Mouse (Mus musculus) spleen, adult 2 months (tissue): ENCODE data around the gene Phactr4.

Source experiments
- CTCF ChIP-seq: fragments of 200-500 bp; IDR thresholded peaks from 2 replicates; pipeline ENCODE4 v1.5.1; 2011; ENCODE audit warnings: mild to moderate bottlenecking, inconsistent platforms; ENCODE audit not compliant: insufficient read depth, insufficient read length, insufficient replicate concordance; ENCODE audit errors: extremely low read depth
- POLR2A ChIP-seq: fragments of 200-500 bp; IDR thresholded peaks from 2 replicates; pipeline ENCODE4 v1.6.1; 2011; ENCODE audit warnings: low read depth, low read length, inconsistent platforms

GRCm38 (mm10) chr4:132346661-132347060 is 75.6 kb downstream of the Phactr4 start:
- TF ChIP-seq CTCF (no peak), POLR2A (no peak)
